In the genomic region with DNA sequence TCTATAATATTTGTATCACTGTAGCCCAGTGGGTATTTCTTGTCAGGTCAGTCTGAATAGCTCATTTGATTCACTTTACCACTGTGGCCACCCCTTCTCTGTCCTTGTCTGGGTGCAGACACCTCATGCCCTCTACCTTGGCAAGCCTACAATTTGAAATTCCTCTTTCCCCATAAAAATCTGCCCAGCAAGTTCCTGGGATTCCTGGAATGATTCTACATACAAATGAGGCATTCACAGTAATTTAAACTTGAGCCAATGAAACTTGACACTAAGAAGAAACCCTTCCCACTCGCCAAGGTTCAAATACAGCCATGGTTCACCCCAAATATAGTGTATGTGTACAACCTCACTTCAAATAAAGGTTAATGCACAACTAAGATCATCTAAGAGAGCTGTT, we compare ENCODE assay signal across 19 mouse cellular contexts.
"Had no signal": no experiment of that assay in that cellular context is flagged by ENCODE, and none has a peak within 500 bp of the region (broad histone marks: within the 10 kb centered on the region; RNA-seq: fewer than 3 reads in every experiment).

No protein-coding gene starts in this region.

- H3K36me3 ChIP-seq: limb, embryonic 15.5 days; midbrain, embryonic 12.5 days; midbrain, embryonic 15.5 days; neural tube, embryonic 13.5 days; stomach, embryonic 15.5 days had no signal

- H3K9ac ChIP-seq: limb, embryonic 15.5 days; liver, embryonic 14.5 days; liver, postnatal 0 days; lung, embryonic 14.5 days; midbrain, embryonic 12.5 days; midbrain, embryonic 15.5 days; neural tube, embryonic 13.5 days; stomach, embryonic 15.5 days had no signal

- ATAC-seq: liver, postnatal 0 days; lung, postnatal 0 days; midbrain, embryonic 15.5 days had no signal

- DNase-seq: kidney, postnatal 10 days; layer of hippocampus, adult 9-11 months; liver, postnatal 0 days; lung, embryonic 14.5 days; retina, postnatal 1 day; right cerebral cortex, postnatal 25 days; spleen, adult 18-20 months; thymus, postnatal 36 days had no signal

- H3K9me3 ChIP-seq: limb, embryonic 15.5 days; midbrain, embryonic 12.5 days; midbrain, embryonic 15.5 days; neural tube, embryonic 13.5 days; stomach, embryonic 15.5 days had no signal

- H3K27me3 ChIP-seq: limb, embryonic 15.5 days; midbrain, embryonic 12.5 days; midbrain, embryonic 15.5 days; neural tube, embryonic 13.5 days; stomach, embryonic 15.5 days had no signal

- H3K27ac ChIP-seq: layer of hippocampus, adult 2 months; limb, embryonic 15.5 days; liver, embryonic 14.5 days; macrophage; midbrain, embryonic 12.5 days; midbrain, embryonic 15.5 days; neural tube, embryonic 13.5 days; stomach, embryonic 15.5 days had no signal

- H3K4me1 ChIP-seq: limb, embryonic 15.5 days; midbrain, embryonic 15.5 days; neural tube, embryonic 13.5 days; stomach, embryonic 15.5 days had no signal

- H3K4me3 ChIP-seq: layer of hippocampus, adult 2 months; limb, embryonic 15.5 days; midbrain, embryonic 12.5 days; midbrain, embryonic 15.5 days; myocyte; neural tube, embryonic 13.5 days; stomach, embryonic 15.5 days had no signal

- H3K4me2 ChIP-seq: limb, embryonic 15.5 days; liver, embryonic 11.5 days; lung, embryonic 14.5 days; midbrain, embryonic 12.5 days; midbrain, embryonic 15.5 days; neural tube, embryonic 13.5 days; stomach, embryonic 15.5 days had no signal
